Mouse (Mus musculus): ENCODE results near the gene Mas1. TPM values are rescaled to one million over a fixed set of nuclear protein-coding genes. Genes with fewer than 3 reads are reported as not detected.

Mas1 gene
- total RNA-seq, 1 experiment, result not detected

DNA sequence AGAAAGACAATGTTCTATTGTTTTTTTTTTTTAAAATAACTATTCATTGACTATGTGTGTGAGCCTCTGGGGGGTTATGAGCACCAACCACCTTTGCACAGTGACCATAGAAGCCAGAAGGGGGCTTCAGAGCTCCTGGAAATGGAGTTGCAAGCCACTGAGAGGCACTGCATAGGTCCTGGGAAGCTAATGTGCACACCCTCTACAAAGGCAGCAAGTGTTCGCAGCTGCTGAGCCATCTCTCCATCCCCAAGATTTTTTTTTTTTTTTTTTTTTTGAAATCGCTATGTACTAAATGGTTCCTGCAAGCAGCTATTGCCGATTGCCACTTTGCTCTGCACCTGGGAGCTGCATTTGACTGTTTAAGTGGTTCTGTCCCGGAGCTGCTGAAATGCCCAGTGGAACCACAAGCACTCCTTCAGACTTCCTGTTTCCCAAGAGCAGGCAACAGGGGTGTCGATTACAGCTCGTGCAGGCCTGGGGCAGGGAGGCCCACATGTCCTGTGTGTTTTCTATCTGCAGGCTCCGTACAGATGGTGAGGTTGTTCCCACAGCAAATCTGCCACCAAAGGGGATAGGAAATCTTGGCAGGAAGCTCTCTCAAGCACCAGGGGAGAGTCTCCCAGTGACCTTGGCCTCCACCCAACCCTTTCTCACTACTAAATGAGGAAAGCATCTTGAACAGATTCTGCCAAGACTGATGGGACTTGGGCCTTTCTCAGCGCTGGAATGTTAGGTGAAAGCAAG, 74.1 kb downstream of the Mas1 start:
- Histone ChIP-seq H3K4me3 (ENCODE audit: insufficient read depth in 1 of 2, low read depth in 1 of 2, low read length in 2 of 2, poor library complexity in 1 of 2, severe bottlenecking in 1 of 2) (no peak overlapping the region), H3K9ac (ENCODE audit: insufficient read depth, low read depth, low read length, poor library complexity, severe bottlenecking) (no peak overlapping the region), H3K36me3 (ENCODE audit: control insufficient read depth, insufficient read depth, low read length, poor library complexity, severe bottlenecking) (no peaks in the 10 kb centered on the region), H3K4me1 (ENCODE audit: control insufficient read depth in 2 of 2, insufficient read depth in 2 of 2, low read length in 2 of 2, poor library complexity in 1 of 2) (peaks cover 3 to 8% of the 10 kb centered on the region in 2 experiments; a peak in 1 of 4 replicates), H3K27ac (ENCODE audit: insufficient read depth, low read depth, low read length, poor library complexity, severe bottlenecking) (no peak overlapping the region), H3K9me3 (ENCODE audit: control insufficient read depth, insufficient read depth, low read depth, low read length) (no peaks in the 10 kb centered on the region)
- in situ Hi-C loops (cut with MboI; ENCODE audit: low sequenced_read_pairs in 2 of 2, unreplicated experiment in 2 of 2), result no loop called here
- DNase-seq (ENCODE audit: low read depth, low spot score), result no peak
- TF ChIP-seq HCFC1 (IDR thresholded peaks at IDR 0.05; ENCODE audit: borderline replicate concordance, insufficient read depth, low read length), result no peak
- TF ChIP-seq ZNF384 (IDR thresholded peaks at IDR 0.05; ENCODE audit: low read depth, low read length), result peak; percentile 6; the same call in 1 of the 2 replicates

DNA sequence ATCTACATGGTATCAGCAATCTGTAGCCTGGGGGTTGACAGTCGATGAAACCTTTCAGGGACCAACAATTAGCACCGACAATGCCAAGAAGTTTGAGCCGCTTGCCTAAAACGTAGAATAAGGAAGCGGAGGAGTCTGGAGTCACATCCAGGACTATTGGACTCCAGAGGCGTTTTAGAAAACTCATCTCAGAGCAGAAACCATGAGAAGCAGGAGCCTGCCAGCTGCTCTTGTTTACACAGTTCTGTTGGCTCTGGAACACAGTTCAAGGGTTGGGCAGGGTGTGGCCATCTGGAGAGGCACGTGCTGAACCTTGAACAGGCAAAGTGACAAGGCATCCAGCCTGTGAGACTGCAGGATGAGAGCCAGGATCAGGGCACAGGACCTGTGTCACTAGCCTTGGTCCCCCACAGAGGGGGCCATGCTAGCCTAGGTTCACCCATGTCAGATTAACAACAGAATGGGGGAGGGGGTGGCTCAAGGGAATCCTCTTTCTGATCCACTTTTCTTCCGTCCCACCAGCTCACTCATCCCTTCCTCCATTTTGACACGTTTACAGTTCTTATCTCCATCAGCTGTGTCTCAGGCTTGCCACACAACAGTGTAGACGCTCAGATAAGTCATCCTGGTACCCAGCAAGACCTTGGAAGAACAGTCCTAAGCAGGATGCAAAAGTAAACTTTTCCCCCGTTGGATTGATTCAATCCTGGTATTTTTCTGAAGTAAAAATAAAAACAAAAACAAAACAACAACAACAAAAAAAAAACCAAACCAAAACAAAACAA, 75.3 kb downstream of the Mas1 start:
- H3K27ac ChIP-seq (ENCODE audit: insufficient read depth, low read depth, low read length, poor library complexity, severe bottlenecking), result no peak overlapping the region
- no peak overlapping the region for H3K9ac ChIP-seq (ENCODE audit: insufficient read depth, low read depth, low read length, poor library complexity, severe bottlenecking)
- no peak for DNase-seq (ENCODE audit: low read depth, low spot score)
- in situ Hi-C loops (cut with MboI; ENCODE audit: low sequenced_read_pairs in 2 of 2, unreplicated experiment in 2 of 2), result no loop called here
- H3K9me3 ChIP-seq (ENCODE audit: control insufficient read depth, insufficient read depth, low read depth, low read length), result no peaks in the 10 kb centered on the region
- H3K4me3 ChIP-seq (ENCODE audit: insufficient read depth in 1 of 2, low read depth in 1 of 2, low read length in 2 of 2, poor library complexity in 1 of 2, severe bottlenecking in 1 of 2), result no peak overlapping the region
- H3K4me1 ChIP-seq (ENCODE audit: control insufficient read depth in 2 of 2, insufficient read depth in 2 of 2, low read length in 2 of 2, poor library complexity in 1 of 2), result peaks cover 3 to 8% of the 10 kb centered on the region in 2 experiments; a peak in 1 of 4 replicates
- H3K36me3 ChIP-seq (ENCODE audit: control insufficient read depth, insufficient read depth, low read length, poor library complexity, severe bottlenecking), result no peaks in the 10 kb centered on the region
- TF ChIP-seq MAFK (IDR thresholded peaks at IDR 0.05; ENCODE audit: insufficient read depth, low read depth, low read length) (no peak), HCFC1 (IDR thresholded peaks at IDR 0.05; ENCODE audit: borderline replicate concordance, insufficient read depth, low read length) (no peak), ZC3H11A (IDR thresholded peaks at IDR 0.05; ENCODE audit: borderline replicate concordance, low read depth, low read length) (no peak)

DNA sequence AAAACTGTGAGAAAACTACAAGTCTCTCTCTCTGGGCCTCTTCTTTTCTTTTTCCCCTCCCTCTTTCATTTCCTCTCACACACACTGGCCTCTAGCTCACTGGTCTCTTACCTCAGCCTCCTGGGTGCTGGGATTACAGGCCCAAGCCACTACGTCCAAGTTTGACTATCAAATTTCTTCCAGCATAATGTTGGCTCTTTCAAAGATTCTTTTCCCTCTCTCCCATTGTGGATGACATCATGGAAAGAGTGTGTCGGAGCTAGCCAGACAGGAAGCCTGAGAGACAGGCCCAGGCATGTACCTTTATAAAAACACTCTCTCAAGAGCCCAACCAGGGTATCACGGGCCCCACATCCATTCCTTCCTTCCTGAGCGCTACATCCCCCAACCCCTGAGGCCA, 76.5 kb downstream of the Mas1 start:
- Histone ChIP-seq H3K4me3 (ENCODE audit: insufficient read depth in 1 of 2, low read depth in 1 of 2, low read length in 2 of 2, poor library complexity in 1 of 2, severe bottlenecking in 1 of 2) (no peak overlapping the region), H3K9ac (ENCODE audit: insufficient read depth, low read depth, low read length, poor library complexity, severe bottlenecking) (no peak overlapping the region), H3K4me1 (ENCODE audit: control insufficient read depth in 2 of 2, insufficient read depth in 2 of 2, low read length in 2 of 2, poor library complexity in 1 of 2) (peaks cover 3 to 8% of the 10 kb centered on the region in 2 experiments; a peak in 1 of 4 replicates)

DNA sequence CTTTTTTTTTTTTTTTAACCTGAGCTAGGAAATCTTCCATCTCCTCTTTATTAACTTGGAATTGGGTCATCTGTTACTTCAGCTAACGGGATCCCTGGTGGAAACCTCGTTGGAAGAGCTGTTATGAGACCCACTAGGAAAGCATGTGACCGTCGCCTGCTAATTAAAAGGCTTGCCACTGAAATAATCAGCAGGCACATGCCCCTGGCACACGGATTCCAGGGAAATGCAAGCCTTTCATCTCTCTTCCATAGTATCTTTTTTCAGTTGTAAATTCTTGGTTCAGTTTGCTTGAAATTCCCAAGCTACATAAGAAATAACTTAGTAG, 76.9 kb downstream of the Mas1 start:
- no peaks in the 10 kb centered on the region for H3K36me3 ChIP-seq (ENCODE audit: control insufficient read depth, insufficient read depth, low read length, poor library complexity, severe bottlenecking)
- no peak for TF ChIP-seq MAFK (IDR thresholded peaks at IDR 0.05; ENCODE audit: insufficient read depth, low read depth, low read length)
- TF ChIP-seq CHD2 (IDR thresholded peaks at IDR 0.05; ENCODE audit: low read depth, low read length), result no peak
- no peak for TF ChIP-seq HCFC1 (IDR thresholded peaks at IDR 0.05; ENCODE audit: borderline replicate concordance, insufficient read depth, low read length)
- TF ChIP-seq ZC3H11A (IDR thresholded peaks at IDR 0.05; ENCODE audit: borderline replicate concordance, low read depth, low read length), result no peak
- TF ChIP-seq ZNF384 (IDR thresholded peaks at IDR 0.05; ENCODE audit: low read depth, low read length), result no peak
- no peaks in the 10 kb centered on the region for H3K9me3 ChIP-seq (ENCODE audit: control insufficient read depth, insufficient read depth, low read depth, low read length)
- H3K9ac ChIP-seq (ENCODE audit: insufficient read depth, low read depth, low read length, poor library complexity, severe bottlenecking), result no peak overlapping the region
- in situ Hi-C loops (cut with MboI; ENCODE audit: low sequenced_read_pairs in 2 of 2, unreplicated experiment in 2 of 2), result no loop called here
- H3K4me3 ChIP-seq (ENCODE audit: insufficient read depth in 1 of 2, low read depth in 1 of 2, low read length in 2 of 2, poor library complexity in 1 of 2, severe bottlenecking in 1 of 2), result no peak overlapping the region
- H3K4me1 ChIP-seq (ENCODE audit: control insufficient read depth in 2 of 2, insufficient read depth in 2 of 2, low read length in 2 of 2, poor library complexity in 1 of 2), result peaks cover 3 to 8% of the 10 kb centered on the region in 2 experiments; a peak in 1 of 4 replicates
- H3K27ac ChIP-seq (ENCODE audit: insufficient read depth, low read depth, low read length, poor library complexity, severe bottlenecking), result no peak overlapping the region
- DNase-seq (ENCODE audit: low read depth, low spot score), result no peak

More for the DNA sequence above, 76.5 kb downstream of the Mas1 start:
- Histone ChIP-seq H3K9me3 (ENCODE audit: control insufficient read depth, insufficient read depth, low read depth, low read length) (no peaks in the 10 kb centered on the region), H3K27ac (ENCODE audit: insufficient read depth, low read depth, low read length, poor library complexity, severe bottlenecking) (no peak overlapping the region; the same call in 1 of the 2 replicates), H3K36me3 (ENCODE audit: control insufficient read depth, insufficient read depth, low read length, poor library complexity, severe bottlenecking) (no peaks in the 10 kb centered on the region)
- no peak for DNase-seq (ENCODE audit: low read depth, low spot score)
- TF ChIP-seq MAFK (IDR thresholded peaks at IDR 0.05; ENCODE audit: insufficient read depth, low read depth, low read length), result no peak
- no peak for TF ChIP-seq ZNF384 (IDR thresholded peaks at IDR 0.05; ENCODE audit: low read depth, low read length)
- TF ChIP-seq CHD2 (IDR thresholded peaks at IDR 0.05; ENCODE audit: low read depth, low read length), result no peak
- no peak for TF ChIP-seq ZC3H11A (IDR thresholded peaks at IDR 0.05; ENCODE audit: borderline replicate concordance, low read depth, low read length)
- no peak for TF ChIP-seq HCFC1 (IDR thresholded peaks at IDR 0.05; ENCODE audit: borderline replicate concordance, insufficient read depth, low read length)
- in situ Hi-C loops (cut with MboI; ENCODE audit: low sequenced_read_pairs in 2 of 2, unreplicated experiment in 2 of 2), result no loop called here

Other genes starting within 250 kb of the Mas1 start
- 0.11 and 0.18 TPM in 2 replicates for gene Slc22a1, start 192.3 kb downstream of the Mas1 start, total RNA-seq (2012; rRNA removed)
- gene Igf2r, start 98.5 kb downstream of the Mas1 start, total RNA-seq (2012; rRNA removed), result 91.9 and 168 TPM in 2 replicates
- not detected in 2 replicates for gene Mrgprh, start 7.9 kb upstream of the Mas1 start, total RNA-seq (2012; rRNA removed)
- 18.7 and 35.5 TPM in 2 replicates for gene Pnldc1, start 42.1 kb upstream of the Mas1 start, total RNA-seq (2012; rRNA removed)
- 414 and 519 TPM in 2 replicates for gene Tcp1, start 47.6 kb upstream of the Mas1 start, total RNA-seq (2012; rRNA removed)
- 119 and 147 TPM in 2 replicates for gene Mrpl18, start 48.2 kb upstream of the Mas1 start, total RNA-seq (2012; rRNA removed)
- 6.4 and 9.1 TPM in 2 replicates for gene Acat3, start 72.5 kb upstream of the Mas1 start, total RNA-seq (2012; rRNA removed)
- 44.0 and 57.3 TPM in 2 replicates for gene Acat2, start 92.6 kb upstream of the Mas1 start, total RNA-seq (2012; rRNA removed)
- 83.8 and 85.6 TPM in 2 replicates for gene Wtap, start 126.0 kb upstream of the Mas1 start, total RNA-seq (2012; rRNA removed)
- gene Sod2, start 138.7 kb upstream of the Mas1 start, total RNA-seq (2012; rRNA removed), result 161 and 199 TPM in 2 replicates
- gene Gpr31b, start 184.2 kb upstream of the Mas1 start, total RNA-seq (2012; rRNA removed), result not detected in 2 replicates
- gene Tcp10b, start 193.0 kb upstream of the Mas1 start, total RNA-seq (2012; rRNA removed), result 0.31 and 0.79 TPM in 2 replicates